Mouse (Mus musculus): ENCODE measurements around the gene BC034090.
A peak's percentile ranks its signal among the peaks of the same experiment; 100 is the strongest.
"Not testable (repeated sequence)": the region's sequence is repeated elsewhere in the genome, so short reads cannot be mapped to it uniquely, and the experiment has no call there.

The BC034090 gene

DNA sequence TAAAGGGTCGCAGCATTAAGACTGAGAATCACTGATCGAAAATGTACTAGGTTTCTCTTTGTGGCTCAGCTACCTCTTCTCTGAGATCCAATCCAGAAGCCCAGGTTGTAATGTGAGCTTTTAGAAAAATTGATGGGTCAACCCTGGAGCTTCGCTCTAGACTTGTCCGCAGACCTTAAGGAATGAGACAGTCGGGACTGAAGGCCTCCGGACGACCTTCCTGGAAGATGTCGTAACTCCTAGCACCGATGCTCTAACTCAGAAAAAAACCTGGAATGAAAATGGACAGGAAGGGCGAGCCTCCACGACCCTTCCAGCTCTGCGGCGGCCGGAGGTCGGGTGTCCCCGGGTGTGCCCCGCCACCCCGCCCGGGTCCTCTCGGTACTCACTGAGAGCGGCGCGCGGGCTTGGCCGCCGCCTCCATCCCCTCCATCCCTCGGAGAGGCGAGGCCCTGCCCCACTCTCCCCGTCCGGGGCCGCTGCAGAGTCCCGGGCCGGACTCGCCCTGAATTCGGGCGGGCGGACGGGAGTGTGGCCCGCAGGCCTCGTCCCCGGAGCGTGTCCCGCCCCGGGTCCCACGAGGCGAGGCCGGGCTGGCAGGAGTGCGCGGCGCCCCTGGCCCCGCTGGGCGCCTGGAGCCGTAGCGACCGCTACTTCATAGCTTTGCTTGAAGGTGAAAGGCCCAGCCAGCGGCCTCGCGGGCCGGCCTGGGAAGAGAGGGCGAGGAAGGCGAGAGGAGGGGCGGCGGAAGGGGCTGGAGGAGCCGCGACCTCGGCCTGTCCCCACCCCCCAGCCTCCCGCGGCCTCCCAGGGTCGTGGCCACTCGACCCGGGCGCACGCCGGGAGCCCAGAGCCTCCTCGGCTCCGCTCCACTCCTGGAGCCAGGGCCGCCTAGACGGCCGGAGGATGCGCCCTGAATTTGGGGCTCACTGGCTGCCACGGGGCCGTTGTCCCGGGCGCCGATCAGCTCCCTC is at the start of gene BC034090:
BC034090 (minus strand) TSS at position 648 of the 974 bp plus-strand sequence.
- peak; percentile 39 for DNase-seq (ENCODE audit: low read depth, low spot score)

DNA sequence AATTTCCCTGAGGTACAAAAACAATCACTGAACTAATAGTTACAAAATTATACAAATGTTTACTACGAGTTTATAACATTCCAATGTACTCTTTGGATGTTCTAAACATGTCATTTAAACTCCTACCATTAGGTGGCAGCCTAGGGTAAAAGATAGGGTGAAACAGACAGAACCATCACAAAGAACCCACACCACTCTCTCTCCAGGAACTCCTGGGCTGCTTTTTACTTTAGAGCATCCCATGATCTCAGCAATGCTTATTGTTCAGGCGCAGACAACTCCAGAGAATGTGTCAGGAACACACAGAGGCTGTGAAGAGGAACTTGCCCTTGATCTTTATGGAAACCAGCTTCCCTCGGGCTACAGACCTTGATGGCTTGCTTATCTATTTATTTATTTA is 49.2 kb upstream of the BC034090 start:
- DNase-seq (ENCODE audit: low read depth, low spot score): peak; percentile 69

DNA sequence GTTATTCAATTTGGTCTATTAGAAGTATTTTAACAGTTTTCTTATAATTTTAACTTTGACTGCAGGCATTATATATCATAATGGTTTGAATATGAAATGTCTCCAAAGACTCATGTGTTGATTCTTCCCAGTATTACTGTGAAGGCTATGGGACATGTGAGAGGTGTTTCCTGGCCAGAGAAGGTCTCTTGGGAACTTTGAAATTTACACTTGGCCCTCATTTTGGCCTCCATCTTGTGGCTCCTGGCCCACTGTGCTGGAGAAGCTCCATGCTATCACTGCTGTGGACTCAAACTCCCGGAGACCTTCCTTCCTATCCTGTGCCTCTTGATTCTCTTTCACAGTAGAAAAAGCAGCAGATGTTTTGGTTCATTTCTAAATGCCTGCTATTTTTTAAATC is 45.2 kb upstream of the BC034090 start:
- no peak for DNase-seq (ENCODE audit: low read depth, low spot score)

DNA sequence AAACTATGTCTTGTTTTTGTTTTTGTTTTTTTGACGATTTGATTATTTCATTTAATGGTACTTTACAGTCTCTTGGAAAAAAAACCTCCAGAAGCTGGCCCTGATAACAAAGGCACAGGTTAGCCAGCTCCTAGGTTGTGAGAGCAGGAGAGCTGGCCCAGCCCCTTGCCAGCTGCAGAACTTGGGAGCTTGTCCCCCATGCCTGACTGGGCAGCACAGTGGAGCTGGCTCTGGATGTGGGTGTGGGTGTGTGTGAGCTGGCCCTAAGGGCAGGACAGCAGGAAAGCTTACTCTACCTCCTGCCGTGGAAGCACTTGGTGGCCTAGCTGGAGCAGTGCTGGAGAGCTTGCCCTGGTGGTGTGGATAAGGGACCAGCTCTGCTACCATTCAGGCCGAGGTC is 43.8 kb upstream of the BC034090 start:
- no peak for DNase-seq (ENCODE audit: low read depth, low spot score)

DNA sequence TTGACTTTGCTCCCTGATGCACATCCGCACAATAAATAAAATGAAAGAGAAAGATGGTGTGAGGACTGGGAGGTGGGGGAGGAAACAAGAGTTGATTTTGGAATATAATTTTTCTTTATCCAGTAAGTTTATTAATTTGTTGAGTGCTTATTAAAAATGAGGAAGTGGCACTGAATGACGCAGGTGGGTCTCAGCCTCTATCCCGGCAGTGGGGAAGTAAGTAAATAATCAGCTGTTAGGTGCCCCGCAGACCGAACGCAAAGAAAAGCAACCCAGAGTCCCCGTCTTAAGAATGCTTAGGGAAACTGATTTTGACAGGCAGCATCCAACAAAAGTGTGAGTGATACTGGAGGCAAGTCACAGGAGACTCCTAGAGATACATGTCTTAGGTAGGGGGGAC is 39.6 kb upstream of the BC034090 start:
- no peak for DNase-seq (ENCODE audit: low read depth, low spot score)

DNA sequence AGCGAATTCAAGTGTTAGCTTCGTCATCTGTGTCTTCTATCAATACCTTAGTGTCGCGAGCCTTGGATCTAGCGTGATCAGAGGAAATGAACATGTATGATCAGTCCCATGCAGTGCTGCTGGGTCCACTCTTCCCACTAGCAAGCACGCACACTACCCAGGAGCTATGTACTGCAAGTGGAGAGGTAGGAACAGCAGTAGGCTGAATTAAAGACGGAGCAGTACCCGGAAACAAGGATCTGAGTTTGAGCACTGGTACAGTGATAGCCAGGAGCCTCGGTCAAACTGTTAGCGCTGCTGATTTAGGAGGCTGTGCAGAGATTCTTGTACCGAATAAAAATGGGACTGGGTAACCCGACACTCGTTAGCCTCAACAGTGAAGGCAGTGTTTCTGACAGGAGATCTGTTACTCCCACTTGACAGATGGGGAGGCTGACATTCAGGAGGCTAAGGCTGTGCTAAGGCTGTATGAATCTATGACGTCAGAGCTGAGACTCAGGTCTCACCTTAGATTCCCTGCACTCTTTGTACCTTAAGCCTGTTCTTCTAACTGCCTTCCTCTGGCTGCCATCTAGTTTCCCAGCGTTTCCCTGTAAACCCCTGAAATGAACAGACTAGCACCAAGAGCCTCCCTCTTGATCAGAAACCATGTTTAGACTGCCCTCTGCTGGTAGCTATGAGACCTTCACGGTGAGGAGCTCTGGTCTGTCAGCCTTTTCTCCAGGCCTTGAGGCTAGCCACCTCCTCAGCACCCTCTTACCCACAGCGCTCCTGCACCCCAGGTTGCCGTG is 37.0 kb upstream of the BC034090 start:
- peak; percentile 87 for DNase-seq (ENCODE audit: low read depth, low spot score)

DNA sequence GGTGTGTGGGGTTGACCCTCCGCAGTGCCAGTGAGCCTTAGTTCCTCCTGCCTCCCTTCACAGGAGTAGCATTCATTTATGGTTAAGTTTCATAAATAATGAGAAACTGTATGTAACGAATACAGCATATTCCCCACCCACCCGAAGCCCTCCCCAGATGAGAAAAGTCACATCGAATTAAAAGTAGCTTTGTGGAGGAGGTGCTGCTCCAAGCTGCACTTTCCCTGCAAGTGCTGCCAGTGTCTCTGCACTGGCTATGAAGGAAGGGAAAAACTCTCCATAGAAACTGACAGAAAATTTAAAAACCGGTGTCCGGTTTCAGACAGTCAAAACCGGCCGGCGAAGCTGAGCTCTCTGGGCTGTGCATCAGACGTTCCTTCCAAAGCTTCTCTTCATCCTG is 36.1 kb upstream of the BC034090 start:
- DNase-seq (ENCODE audit: low read depth, low spot score): no peak

DNA sequence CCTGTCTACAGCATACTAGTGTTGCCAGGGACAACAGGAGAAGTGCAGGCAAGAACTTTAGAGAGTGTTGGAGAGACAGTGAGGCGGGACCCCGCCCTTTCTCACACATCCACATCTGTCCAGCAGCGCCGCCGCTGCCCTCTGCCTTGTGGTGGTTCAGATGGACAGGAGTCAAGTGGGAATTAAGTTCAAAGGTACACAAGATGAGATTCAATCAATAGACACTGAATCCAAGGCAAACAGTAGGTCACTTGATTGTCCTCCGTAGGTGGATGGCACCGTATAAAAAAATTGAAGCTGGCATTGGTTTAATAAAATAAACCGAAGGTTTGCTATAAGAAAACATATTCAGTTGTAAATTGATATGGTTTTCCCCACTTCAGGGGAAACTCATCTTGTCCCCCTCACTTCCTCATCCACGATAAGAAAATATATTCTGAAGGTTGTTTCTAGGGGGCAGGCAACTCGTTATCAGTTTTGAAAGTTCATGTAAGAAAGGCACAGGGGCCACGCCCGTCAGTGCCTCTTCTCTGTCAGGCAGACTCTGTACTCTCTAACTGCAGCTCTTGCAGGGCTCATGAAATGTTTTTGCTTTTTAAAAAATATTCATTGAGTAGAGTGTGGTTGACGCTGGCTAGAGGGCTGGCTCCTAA is 32.3 kb upstream of the BC034090 start:
- no peak for DNase-seq (ENCODE audit: low read depth, low spot score)

DNA sequence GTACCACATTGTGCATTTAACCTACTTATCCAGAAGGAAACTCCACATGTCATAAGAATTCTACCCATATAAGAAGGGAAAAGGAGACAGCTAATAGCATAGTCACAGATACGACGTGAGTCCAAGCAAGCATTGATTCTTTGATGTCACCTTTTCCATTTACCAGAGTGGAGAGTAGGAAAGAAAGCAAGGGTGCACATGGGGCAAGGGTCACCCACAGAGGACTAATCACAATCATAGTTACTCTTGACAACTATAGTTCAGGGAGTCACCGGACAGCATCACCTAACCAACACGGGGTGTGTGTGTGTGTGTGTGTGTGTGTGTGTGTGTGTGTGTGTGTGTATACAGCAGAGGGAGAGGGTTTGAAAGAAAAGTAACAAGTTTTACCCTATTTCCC is 31.5 kb upstream of the BC034090 start:
- DNase-seq (ENCODE audit: low read depth, low spot score): no peak

DNA sequence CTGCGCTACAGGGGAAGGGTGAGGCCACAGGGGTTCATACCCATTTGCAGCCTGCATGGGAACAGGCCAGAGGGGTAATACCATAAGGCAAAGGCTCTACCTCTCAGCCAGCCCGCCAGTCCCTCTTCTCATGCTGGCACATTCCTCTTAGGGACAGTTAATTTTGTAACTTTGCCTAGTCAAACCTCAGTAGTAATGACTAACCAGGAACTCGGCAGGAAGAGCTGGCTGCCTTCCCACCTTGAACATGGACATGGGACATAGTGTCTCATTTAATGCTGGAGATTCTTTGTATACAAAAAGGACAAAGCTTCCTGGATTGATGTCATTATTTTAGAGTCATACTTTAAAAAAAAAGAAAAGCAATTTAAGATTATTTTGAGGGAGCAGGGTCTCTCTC is 30.7 kb upstream of the BC034090 start:
- no peak for DNase-seq (ENCODE audit: low read depth, low spot score)

DNA sequence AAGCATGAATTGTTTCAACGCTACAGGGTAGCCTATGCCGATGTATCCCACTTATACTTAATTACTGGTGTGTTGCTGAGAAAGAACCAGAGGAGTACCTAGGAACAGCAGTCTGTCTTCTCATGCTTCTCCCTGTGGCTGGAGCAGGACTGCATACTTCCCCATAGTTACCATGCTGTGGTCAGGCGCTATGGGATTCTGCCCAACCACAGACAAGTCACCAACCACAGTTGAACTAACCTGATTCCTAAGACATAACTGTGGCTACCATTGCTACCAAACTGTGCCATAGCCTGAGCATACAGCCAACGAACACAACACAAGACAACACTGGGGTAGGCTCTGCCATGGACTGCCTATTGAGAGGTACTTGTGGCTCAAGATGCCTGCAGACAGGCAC is 28.7 kb upstream of the BC034090 start:
- no peak for DNase-seq (ENCODE audit: low read depth, low spot score)

DNA sequence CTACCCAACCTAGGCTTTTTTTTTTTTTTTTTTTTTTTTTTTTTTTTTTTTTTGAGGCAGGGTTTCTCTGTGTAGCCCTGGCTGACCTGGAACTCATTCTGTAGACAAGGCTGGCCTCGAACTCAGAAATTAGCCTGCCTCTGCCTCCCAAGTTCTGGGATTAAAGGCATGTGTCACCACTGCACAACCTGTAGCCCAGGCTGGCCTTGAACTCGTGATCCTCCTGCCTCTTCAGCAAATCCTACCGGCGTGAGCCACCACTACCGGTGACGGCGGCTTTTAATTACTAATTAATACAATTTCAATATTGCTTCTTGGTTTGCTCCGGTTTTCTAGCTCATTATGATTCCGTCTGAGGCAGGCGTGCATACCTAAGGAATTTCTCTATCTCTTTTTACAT is 18.3 kb upstream of the BC034090 start:
- not testable (repeated sequence) for DNase-seq (ENCODE audit: low read depth, low spot score)

DNA sequence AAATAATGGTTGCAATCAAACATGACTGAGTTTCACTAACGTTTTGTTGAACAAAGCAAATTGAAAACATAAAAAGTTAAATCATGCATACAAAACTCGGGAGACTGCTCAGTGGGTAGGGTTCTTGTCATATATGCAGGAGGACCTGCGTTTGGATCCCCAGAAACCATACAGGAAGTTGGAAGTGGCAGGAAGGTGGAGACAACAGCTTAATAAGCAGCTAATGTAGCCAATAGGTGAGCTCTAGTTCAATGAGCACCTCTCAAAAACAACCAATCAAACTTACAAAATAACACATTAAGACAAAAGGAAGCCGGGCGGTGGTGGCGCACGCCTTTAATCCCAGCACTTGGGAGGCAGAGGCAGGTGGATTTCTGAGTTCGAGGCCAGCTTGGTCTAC is 10.1 kb upstream of the BC034090 start:
- DNase-seq (ENCODE audit: low read depth, low spot score): no peak

DNA sequence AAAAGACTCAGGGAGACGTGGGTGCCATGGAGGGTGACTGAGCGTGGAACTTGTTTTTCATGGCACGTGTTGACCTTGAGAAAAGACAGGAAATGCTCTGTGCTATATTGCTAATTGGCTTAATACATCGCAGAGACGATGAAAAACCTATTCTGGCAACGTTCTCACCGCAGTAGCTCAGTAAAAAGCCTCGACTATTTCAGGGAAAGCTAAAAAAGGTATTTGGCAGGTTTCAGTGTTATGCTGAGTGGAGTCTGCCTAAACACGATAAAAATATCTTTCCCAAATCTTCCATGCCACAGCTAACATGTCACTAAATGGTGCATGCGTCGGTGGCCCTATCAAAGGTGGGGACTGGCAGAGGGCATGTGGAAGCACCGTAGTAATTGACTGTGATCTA is 8.9 kb upstream of the BC034090 start:
- DNase-seq (ENCODE audit: low read depth, low spot score): no peak

DNA sequence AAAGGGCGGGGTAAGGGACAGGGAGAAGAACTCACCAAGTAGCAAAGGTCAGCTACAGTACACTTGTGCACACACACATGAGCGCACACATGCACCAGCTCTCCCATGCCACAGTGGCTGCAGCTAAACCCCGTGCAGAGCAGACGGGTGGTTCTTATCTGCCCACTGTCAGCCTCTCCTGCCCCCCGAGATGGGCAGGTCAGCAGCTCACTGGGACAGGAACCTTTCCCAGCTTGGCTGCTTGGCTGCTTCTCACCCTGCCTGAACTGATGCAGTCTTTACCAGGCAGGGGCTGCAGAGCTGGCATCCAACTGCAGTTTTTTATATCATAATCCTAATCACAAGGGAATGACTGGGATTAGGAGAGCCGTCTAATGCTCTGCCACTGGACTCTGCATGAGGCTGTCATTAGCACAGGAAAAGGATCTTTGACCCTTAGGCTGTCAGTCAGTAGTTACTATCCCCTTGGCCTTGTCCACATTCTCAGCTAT is 8.4 kb upstream of the BC034090 start:
- DNase-seq (ENCODE audit: low read depth, low spot score): no peak

DNA sequence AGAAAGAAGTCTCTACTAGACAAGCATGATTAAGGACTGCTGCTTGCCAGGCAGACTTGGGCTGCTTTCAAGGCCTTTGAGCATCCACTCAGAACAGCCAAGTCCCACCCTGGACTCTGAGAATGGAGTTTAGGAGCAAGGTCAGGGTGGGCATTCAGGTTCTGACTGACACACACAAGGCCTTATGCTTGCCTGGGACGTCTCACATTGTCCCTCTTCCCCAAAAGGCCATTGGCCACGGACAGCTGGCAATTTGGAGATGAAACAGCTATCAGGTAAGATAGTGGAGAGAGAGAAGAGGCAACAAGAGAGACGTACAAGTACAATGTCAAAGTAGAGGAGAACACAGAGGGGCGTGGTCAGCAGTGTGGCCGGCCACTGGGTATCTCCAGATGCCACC is 7.4 kb upstream of the BC034090 start:
- DNase-seq (ENCODE audit: low read depth, low spot score): no peak

DNA sequence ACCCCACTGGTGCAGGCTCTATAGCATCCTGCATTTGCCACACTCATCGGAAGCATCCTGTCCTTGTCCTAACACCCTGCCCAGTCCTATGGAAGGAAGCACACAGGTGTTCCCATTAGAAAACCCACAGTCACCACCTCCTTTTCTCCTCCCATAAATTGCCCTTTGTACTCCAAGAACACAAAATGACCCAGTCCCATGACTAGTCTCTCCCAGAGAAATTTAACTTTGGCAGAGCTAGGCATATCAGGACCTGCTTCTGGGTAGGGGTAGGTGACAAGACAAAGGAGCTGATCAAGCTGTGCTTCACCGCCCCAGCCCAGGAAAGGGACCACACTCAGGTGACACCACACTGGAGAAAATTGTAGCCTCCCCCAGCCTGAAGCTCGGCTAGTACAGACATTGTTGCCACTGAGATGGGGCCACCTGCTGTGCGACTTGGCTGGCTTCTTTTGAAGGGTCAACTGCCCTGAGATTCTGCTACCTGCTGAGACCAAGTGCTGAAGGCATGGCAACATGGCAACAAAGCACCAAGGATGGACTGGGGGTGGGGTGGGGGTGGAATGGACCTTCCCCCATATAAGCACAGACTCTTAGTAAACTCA is 6.4 kb upstream of the BC034090 start:
- DNase-seq (ENCODE audit: low read depth, low spot score): peak; percentile 89

DNA sequence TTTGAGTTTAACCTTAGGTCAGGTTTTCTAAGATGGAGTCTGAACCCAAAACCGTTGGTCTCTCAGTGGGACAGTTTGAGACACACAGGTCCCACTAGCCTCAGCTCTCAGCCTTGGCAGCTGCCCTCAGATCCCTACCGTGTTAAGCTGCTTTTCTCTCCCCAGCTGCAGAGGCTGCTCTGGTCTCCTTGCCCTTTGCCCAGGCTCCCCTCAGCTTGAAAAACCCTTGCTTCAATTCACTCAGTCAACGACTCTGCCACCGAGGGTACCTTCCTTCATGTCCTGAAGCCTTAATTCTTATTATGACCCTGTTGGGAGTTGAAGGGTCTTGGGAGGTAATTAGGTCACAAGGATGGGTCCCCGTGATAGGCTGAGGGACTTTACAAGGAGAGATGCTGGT is 5.7 kb upstream of the BC034090 start:
- DNase-seq (ENCODE audit: low read depth, low spot score): no peak

DNA sequence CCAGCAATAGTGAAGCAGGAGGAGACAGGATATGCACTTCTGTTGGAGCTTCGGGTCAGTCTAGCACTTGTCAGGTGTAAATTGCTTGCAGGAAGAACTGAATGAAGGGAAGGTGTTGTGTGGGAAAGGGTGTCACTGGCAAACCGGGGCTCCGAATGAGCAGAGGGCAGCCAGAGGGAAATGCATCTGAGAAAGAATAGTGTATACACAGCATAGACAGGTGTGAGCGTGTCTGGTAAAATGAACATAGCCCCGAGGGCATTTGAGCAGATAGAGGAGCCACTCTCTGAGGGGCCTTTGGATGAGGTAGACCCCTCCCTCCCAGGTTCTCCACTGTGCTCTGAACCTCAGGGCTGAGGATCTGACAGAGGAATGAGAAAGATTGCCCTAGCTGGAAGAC is 3.8 kb upstream of the BC034090 start:
- DNase-seq (ENCODE audit: low read depth, low spot score): peak; percentile 47

DNA sequence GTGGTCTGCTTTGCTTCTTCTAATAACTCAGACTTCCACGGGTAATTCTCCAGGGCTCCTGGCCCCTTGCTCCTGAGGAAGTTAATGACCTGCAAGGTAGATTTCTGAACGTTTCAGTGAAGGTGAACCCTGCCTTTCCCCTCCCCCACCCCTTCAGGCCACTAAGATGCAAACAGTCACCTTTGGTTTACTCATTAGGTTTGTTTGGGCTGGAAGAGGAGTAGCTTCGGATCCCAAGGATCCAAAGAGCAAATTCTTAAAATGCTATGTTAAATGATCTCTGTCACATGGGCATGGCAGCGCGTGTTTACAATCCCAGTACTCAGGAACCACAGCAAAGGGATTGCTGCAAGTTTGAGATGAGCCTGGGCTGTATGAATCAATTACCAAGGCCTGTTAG is 3.2 kb upstream of the BC034090 start:
- DNase-seq (ENCODE audit: low read depth, low spot score): no peak

DNA sequence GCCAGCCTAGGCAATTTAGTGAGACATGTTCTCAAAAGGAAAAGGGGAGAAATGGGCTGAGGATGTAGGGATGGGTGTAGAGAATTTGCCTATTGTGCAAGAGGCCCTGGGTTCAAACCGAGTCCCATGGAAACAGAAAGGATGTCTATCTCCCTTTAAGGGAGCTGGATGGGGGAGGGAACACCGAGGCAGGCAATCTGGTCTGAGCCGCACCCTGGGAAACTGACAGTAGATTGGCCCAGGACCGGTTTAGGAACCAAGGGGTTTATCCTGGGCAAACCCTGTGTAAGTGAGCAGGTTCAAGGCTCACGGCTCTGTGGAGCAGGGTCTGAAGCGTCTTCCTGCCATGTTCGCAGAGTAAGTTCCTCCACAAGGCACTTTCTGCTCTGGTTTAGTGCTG is 1.3 kb upstream of the BC034090 start:
- DNase-seq (ENCODE audit: low read depth, low spot score): peak; percentile 41

DNA sequence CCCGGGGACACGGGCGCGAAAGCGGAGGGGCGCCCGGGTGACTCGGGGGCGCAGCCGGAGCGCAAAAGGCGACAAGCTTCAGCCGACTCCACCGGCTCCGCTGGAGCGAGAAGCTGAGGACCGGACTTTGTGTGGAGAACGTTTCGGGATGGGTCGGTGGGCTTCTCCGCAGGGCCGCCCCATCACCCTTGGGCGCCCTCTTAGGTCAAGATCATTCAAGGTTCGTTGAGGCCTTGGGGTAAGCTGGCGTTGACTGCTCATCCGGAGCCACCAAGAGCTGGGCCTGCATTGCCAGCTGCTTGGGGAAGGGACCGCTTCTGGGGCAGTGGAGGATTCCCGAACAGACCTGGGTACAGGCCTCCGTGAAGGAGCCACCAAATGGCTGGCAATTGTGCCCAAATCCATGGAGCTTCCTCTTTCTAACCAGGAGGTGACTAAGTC is 547 bp upstream of the BC034090 start:
- peak; percentile 38 for DNase-seq (ENCODE audit: low read depth, low spot score)

All from ES-CJ7 (cell line).